Mouse (Mus musculus) cerebellum, adult 2 months (tissue): Measurements from ENCODE around the gene Tet3.

Experiments used
- CTCF ChIP-seq: fragments of 200-500 bp; IDR thresholded peaks from 2 replicates; pipeline ENCODE4 v1.5.1; 2011; ENCODE audit warnings: low read depth, mild to moderate bottlenecking, control low read depth, low read length, moderate library complexity, borderline replicate concordance; ENCODE audit not compliant: insufficient read depth
- POLR2A ChIP-seq: fragments of 200-500 bp; IDR thresholded peaks from 2 replicates; pipeline ENCODE4 v1.6.1; 2011; ENCODE audit warnings: low read length, control low read depth, borderline replicate concordance; ENCODE audit not compliant: insufficient read depth

DNA sequence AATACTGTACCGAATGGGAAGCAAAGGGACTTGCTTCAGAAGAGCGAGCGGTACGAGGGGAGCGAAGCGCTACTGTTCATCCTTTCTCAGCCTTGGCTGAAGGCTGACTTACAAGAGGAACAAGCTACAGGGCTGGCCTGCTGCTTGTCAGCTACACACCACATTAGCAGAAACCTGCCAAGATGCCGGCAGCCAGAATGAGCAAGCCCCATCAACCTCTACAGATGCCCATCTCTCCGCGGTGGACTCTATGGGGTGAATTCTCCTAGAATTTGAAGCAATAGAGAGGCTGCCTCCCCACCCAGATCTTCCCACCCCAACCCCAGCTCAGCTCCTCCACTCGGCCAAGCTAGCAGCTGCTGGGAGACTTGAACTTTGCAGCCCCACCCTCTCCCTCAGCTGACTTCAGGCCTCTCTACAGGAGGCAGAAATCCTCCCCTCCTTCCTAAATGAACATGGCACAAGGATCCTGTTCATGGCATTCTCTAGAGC, 46.5 kb downstream of the Tet3 start:
- no peak for TF ChIP-seq CTCF
- no peak for TF ChIP-seq POLR2A
